Mouse (Mus musculus) large intestine, adult 2 months (tissue): ENCODE results near the gene Fam49a. TPM values are rescaled to one million over a fixed set of nuclear protein-coding genes. Genes with fewer than 3 reads are reported as not detected.
"Not testable (repeated sequence)": the region's sequence is repeated elsewhere in the genome, so short reads cannot be mapped to it uniquely, and the experiment has no call there.

Source experiments
- DNase-seq: peaks from one replicate; pipeline ENCODE4 v3.0.0-alpha.2; 2012; ENCODE audit warnings: low read depth, low spot score
- WGBS: fragments of 180-500 bp; shearing (Covaris S2); methylation state at CpG from one replicate; pipeline ENCODE4 v1.1.7; 2018; 5-methylcytosine and 5-hydroxymethylcytosine counted together
- polyA plus RNA-seq: library from polyadenylated mRNA; depleted of rRNA; stranded (reverse); fragments of >200 nt; gene quantifications from 2 replicates; pipeline ENCODE4 v1.2.3, GENCODE M21; 2012

Fam49a gene
- polyA plus RNA-seq, 1 experiment: 1.3 TPM

GRCm38 (mm10) chr12:12306214-12306613, 44.3 kb downstream of the Fam49a start:
- DNase-seq: peak; percentile 37
- WGBS: 35% methylated on average over 3 of the region's 3 CpGs

GRCm38 (mm10) chr12:12306814-12307213, 44.9 kb downstream of the Fam49a start:
- 57% methylated on average over 6 of the region's 6 CpGs for WGBS
- DNase-seq: no peak

- WGBS: 92% methylated on average over 8 of the region's 8 CpGs
- DNase-seq: no peak
These were observed 45.3 kb downstream of the Fam49a start for GRCm38 (mm10) chr12:12307245-12307644.

- DNase-seq: no peak
These were observed 51.5 kb downstream of the Fam49a start for GRCm38 (mm10) chr12:12313437-12313836.

- WGBS: 63% methylated on average over 4 of the region's 4 CpGs
- DNase-seq: no peak
These were observed 52.0 kb downstream of the Fam49a start for GRCm38 (mm10) chr12:12313919-12314318.

GRCm38 (mm10) chr12:12314326-12314725, 52.4 kb downstream of the Fam49a start:
- no peak for DNase-seq

GRCm38 (mm10) chr12:12315011-12315410, 53.1 kb downstream of the Fam49a start:
- 65% methylated on average over 5 of the region's 5 CpGs for WGBS
- DNase-seq: no peak

More at GRCm38 (mm10) chr12:12314326-12314725, 52.4 kb downstream of the Fam49a start:
- 87% methylated on average over 8 of the region's 8 CpGs for WGBS

- DNase-seq: no peak
- WGBS: 68% methylated on average over 6 of the region's 6 CpGs
These were observed 55.0 kb downstream of the Fam49a start for GRCm38 (mm10) chr12:12316956-12317355.

GRCm38 (mm10) chr12:12317606-12318005, 55.7 kb downstream of the Fam49a start:
- WGBS: 89% methylated on average over 7 of the region's 7 CpGs
- no peak for DNase-seq

- WGBS: 3% methylated on average over 6 of the region's 6 CpGs
- peak; percentile 36 for DNase-seq
These were observed 56.3 kb downstream of the Fam49a start for GRCm38 (mm10) chr12:12318140-12318734.

GRCm38 (mm10) chr12:12320693-12321092, 58.8 kb downstream of the Fam49a start:
- WGBS: 25% methylated on average over 2 of the region's 2 CpGs
- DNase-seq: peak; percentile 19

- no peak for DNase-seq
- WGBS: 85% methylated on average over 3 of the region's 3 CpGs
These were observed 59.2 kb downstream of the Fam49a start for GRCm38 (mm10) chr12:12321111-12321510.

GRCm38 (mm10) chr12:12323084-12323483, 61.1 kb downstream of the Fam49a start:
- no peak for DNase-seq
- 80% methylated on average over 5 of the region's 5 CpGs for WGBS

GRCm38 (mm10) chr12:12323616-12324223, 61.8 kb downstream of the Fam49a start:
- 23% methylated on average over 18 of the region's 18 CpGs for WGBS
- DNase-seq: peak; percentile 64

GRCm38 (mm10) chr12:12324266-12324665, 62.3 kb downstream of the Fam49a start:
- DNase-seq: not testable (repeated sequence)
- WGBS: 87% methylated on average over 22 of the region's 22 CpGs

- 90% methylated on average over 11 of the region's 11 CpGs for WGBS
- no peak for DNase-seq
These were observed 71.8 kb downstream of the Fam49a start for GRCm38 (mm10) chr12:12333526-12334310.

- no peak for DNase-seq
- 80% methylated on average over 5 of the region's 5 CpGs for WGBS
These were observed 72.5 kb downstream of the Fam49a start for GRCm38 (mm10) chr12:12334486-12334885.

GRCm38 (mm10) chr12:12335566-12335965, 73.6 kb downstream of the Fam49a start:
- WGBS: 92% methylated on average over 7 of the region's 7 CpGs
- no peak for DNase-seq

GRCm38 (mm10) chr12:12337378-12337777, 75.4 kb downstream of the Fam49a start:
- 93% methylated on average over 6 of the region's 6 CpGs for WGBS

GRCm38 (mm10) chr12:12343320-12343719, 81.4 kb downstream of the Fam49a start:
- 97% methylated on average over 2 of the region's 2 CpGs for WGBS
- DNase-seq: no peak

More at GRCm38 (mm10) chr12:12337378-12337777, 75.4 kb downstream of the Fam49a start:
- DNase-seq: no peak

- no peak for DNase-seq
- 85% methylated on average over 2 of the region's 2 CpGs for WGBS
These were observed 86.7 kb downstream of the Fam49a start for GRCm38 (mm10) chr12:12348625-12349024.
